Mouse (Mus musculus) forebrain, postnatal 0 days (tissue): ENCODE results near the gene Taok3. TPM values are rescaled to one million over a fixed set of nuclear protein-coding genes. Genes with fewer than 3 reads are reported as not detected.

Experiments
- ATAC-seq: fragments of 200-750 bp; cut with Nextera tagmentation; 2 replicates; pipeline ENCODE4 v1.8.0; 2017; ENCODE audit warnings: mild to moderate bottlenecking, moderate library complexity
- DNase-seq: peaks from one replicate; pipeline ENCODE4 v3.0.0-alpha.2; 2015
- H3K27ac ChIP-seq: fragments of 300-500 bp; sonication (generic); 2 replicates; pipeline ENCODE4 v1.5.1; 2014; ENCODE audit warnings: low read depth, mild to moderate bottlenecking, antibody characterized with exemption, low read length, moderate library complexity, mixed read lengths
- H3K27me3 ChIP-seq: fragments of 300-500 bp; sonication (generic); 2 replicates; pipeline ENCODE4 v1.6.1; 2014; ENCODE audit warnings: mild to moderate bottlenecking, low read length, mixed read lengths; ENCODE audit not compliant: insufficient read depth
- H3K36me3 ChIP-seq: fragments of 300-500 bp; sonication (generic); 2 replicates; pipeline ENCODE4 v1.6.1; 2014; ENCODE audit warnings: mild to moderate bottlenecking, moderate library complexity; ENCODE audit not compliant: insufficient read depth
- H3K4me1 ChIP-seq: fragments of 300-500 bp; sonication (generic); 2 replicates; pipeline ENCODE4 v1.6.1; 2014; ENCODE audit warnings: antibody characterized with exemption; ENCODE audit not compliant: insufficient read depth
- H3K4me2 ChIP-seq: fragments of 300-500 bp; sonication (generic); 2 replicates; pipeline ENCODE4 v1.6.1; 2014; ENCODE audit warnings: low read depth, mild to moderate bottlenecking, moderate library complexity
- H3K4me3 ChIP-seq: fragments of 300-500 bp; sonication (generic); 2 replicates; pipeline ENCODE4 v1.5.1; 2014; ENCODE audit warnings: low read depth, low read length, mixed read lengths
- H3K9ac ChIP-seq: fragments of 300-500 bp; sonication (generic); 2 replicates; pipeline ENCODE4 v1.6.1; 2014; ENCODE audit warnings: mild to moderate bottlenecking
- H3K9me3 ChIP-seq: fragments of 300-500 bp; sonication (generic); 2 replicates; pipeline ENCODE4 v1.6.1; 2016; ENCODE audit warnings: low read length
- CTCF ChIP-seq: sonication (generic); IDR thresholded peaks from 2 replicates; pipeline ENCODE4 v1.5.1; 2016; ENCODE audit warnings: antibody characterized with exemption, control low read depth, low read depth
- WGBS: fragments of 180-500 bp; shearing (Covaris S2); extraction: QIAGEN DNeasy Blood & Tissue Kit; methylation state at CpG from one replicate; pipeline ENCODE4 v1.1.7; 2014; 5-methylcytosine and 5-hydroxymethylcytosine counted together
- polyA plus RNA-seq: library from polyadenylated mRNA; unstranded; fragments of >200 nt; fragmentation: Nextera tagmentation; extraction: Ambion mirVana; gene quantifications from 2 replicates; pipeline ENCODE4 v1.2.1, GENCODE M21; 2015
- total RNA-seq: library from RNA; depleted of rRNA; stranded (reverse); fragments of >200 nt; gene quantifications from 2 replicates; pipeline ENCODE4 v1.2.3, GENCODE M21; 2014

Taok3 gene
- total and polyA plus RNA-seq, 2 experiments from 2014 or later = 37.2 to 57.6 TPM

DNA sequence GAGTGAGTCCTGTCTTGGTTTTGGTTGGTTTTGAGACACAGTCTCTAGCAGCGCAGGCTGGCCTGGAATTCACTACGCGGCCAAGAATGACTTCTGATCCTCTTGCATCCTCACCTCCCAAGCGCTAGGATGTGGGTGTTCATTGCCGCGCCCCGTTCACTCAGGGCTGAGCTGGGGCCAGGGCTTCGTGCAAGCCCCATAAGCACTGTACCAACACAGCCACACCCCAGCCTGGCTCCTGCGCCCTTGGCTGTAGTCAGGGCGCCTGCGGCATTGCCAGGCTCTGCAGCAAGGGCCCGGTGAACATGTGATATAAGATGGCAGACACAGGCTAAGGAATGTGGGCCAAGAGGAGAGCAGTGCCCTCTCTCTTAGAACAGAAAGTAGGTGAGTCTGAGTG is 149.5 kb downstream of the Taok3 start:
- no peaks in the 10 kb centered on the region for H3K27me3 ChIP-seq
- WGBS = 95% methylated on average over 12 of the region's 12 CpGs
- H3K9ac ChIP-seq = no peak overlapping the region
- no peak for DNase-seq
- H3K27ac ChIP-seq = no peak overlapping the region
- H3K4me2 ChIP-seq = no peak overlapping the region
- no peaks in the 10 kb centered on the region for H3K9me3 ChIP-seq
- peaks cover 51% of the 10 kb centered on the region for H3K36me3 ChIP-seq
- no peak for ATAC-seq
- no peak overlapping the region for H3K4me3 ChIP-seq
- TF ChIP-seq CTCF = no peak
- no peaks in the 10 kb centered on the region for H3K4me1 ChIP-seq

DNA sequence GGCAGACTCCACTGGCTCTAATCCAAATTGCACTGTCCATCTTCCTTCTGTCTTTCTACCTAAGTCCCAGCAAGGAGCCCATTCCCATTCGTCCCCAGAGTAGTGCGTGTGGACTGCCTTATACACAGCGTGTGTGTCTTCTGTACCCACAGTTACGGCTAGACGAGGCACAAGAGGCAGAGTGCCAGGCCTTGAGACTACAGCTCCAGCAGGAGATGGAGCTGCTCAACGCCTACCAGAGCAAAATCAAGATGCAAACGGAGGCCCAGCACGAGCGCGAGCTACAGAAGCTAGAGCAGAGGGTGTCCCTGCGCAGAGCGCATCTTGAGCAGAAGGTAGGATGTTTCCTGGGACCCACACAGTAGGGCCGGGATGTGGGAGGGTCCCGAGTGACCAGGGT is 152.0 kb downstream of the Taok3 start:
- 84% methylated on average over 14 of the region's 14 CpGs for WGBS
- Histone ChIP-seq H3K9ac (no peak overlapping the region), H3K4me3 (no peak overlapping the region), H3K27ac (no peak overlapping the region), H3K27me3 (no peaks in the 10 kb centered on the region), H3K4me1 (no peaks in the 10 kb centered on the region), H3K36me3 (peaks cover 32% of the 10 kb centered on the region), H3K9me3 (no peaks in the 10 kb centered on the region), H3K4me2 (no peak overlapping the region)
- no peak for DNase-seq
- ATAC-seq = no peak
- TF ChIP-seq CTCF = no peak

DNA sequence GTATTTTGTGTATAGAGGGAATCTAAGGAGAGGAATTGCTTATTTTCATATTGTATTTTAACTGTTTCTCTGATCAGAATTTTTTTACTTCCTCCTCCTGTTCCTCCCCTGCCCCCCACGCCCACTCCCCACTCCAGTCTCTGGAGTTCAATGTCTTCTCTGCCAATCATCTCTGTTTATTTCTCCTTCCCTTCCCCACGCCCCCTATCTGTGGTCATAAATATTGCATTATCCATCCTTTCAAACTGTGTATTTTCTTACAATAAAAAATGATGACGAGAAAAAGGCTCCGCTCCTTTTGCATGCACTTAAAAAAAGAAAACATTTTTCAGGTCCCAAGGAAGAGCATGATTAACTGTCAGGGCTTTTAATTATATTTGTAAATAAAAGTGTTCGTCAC is 154.9 kb downstream of the Taok3 start:
- Histone ChIP-seq H3K36me3 (peaks cover 23% of the 10 kb centered on the region), H3K4me1 (no peaks in the 10 kb centered on the region), H3K27ac (no peak overlapping the region), H3K27me3 (no peaks in the 10 kb centered on the region), H3K4me2 (no peak overlapping the region), H3K4me3 (no peak overlapping the region), H3K9ac (no peak overlapping the region), H3K9me3 (no peaks in the 10 kb centered on the region)
- WGBS = 57% methylated on average over 5 of the region's 5 CpGs
- ATAC-seq = no peak
- DNase-seq = peak; percentile 24
- TF ChIP-seq CTCF = peak; percentile 63

DNA sequence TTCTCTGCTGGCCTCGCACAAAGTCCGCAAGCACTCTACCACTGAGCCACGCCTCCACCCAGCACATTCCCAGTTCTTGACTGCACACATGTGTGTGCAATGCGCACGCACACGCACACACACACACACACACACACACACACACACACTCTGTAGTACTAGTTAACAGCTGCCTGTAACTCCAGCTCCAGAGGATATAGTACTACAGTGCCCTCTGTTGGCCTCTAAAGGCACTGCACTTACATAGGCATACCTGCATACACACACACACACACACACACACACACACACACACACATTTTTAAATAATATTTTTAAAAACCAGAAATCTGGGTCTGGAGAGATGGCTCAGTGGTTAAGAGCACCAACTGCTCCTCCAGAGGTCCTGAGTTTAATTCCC is 157.9 kb downstream of the Taok3 start:
- Histone ChIP-seq H3K4me3 (no peak overlapping the region), H3K27ac (no peak overlapping the region), H3K9ac (no peak overlapping the region), H3K27me3 (no peaks in the 10 kb centered on the region), H3K4me1 (no peaks in the 10 kb centered on the region), H3K36me3 (peaks cover 29% of the 10 kb centered on the region), H3K9me3 (no peaks in the 10 kb centered on the region), H3K4me2 (no peak overlapping the region)
- ATAC-seq = no peak
- no peak for DNase-seq
- WGBS = 95% methylated on average over 6 of the region's 6 CpGs
- TF ChIP-seq CTCF = peak; percentile 46

DNA sequence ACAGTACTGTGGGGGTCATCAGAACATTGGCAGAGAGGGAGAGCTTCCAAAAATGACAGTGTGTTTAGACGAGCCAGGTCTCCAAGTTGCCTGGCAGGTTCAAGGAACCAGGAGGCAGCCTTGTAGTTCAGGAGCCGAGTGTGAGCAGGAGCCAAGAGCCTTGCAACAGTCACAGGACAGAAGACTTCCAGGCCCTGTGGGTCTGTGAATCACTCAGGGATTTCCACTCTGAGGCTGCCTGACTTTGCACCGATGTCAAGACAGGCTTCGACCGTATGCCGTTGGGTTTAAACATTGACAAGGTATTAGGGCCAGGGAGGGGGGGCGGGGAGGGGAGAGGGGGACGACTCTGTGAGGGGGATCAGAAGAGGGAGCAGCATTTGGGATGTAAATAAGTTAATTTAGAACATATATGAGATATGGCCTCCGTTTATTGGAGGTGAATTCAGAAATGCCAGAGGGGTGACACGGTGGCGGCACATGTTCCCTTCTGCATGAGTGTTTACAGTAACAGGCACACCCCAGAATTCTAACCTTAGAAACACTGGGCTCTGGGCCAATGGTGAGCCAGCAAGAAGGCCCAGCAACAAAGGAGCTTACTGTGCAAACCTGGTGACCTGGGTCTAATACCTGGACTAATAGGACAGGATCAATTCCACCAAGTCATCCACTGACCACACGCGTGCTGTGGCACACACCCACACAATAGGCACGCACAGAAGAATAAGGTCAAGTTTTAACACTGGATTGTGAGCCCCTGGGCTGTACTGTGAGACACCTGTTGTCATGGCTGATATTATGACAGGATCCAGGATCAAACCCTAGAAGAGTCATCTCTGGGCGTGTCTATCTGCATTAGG is 159.1 kb downstream of the Taok3 start:
- DNase-seq (no peak), ATAC-seq (no peak)
- Histone ChIP-seq H3K4me2 (no peak overlapping the region), H3K36me3 (peaks cover 27% of the 10 kb centered on the region), H3K27me3 (no peaks in the 10 kb centered on the region), H3K27ac (no peak overlapping the region), H3K9ac (no peak overlapping the region), H3K4me3 (no peak overlapping the region), H3K9me3 (no peaks in the 10 kb centered on the region), H3K4me1 (0 out of 2 replicates have a peak, but pooled peaks cover under 1% of the 10 kb centered on the region)
- 84% methylated on average over 15 of the region's 15 CpGs for WGBS
- no peak for TF ChIP-seq CTCF

DNA sequence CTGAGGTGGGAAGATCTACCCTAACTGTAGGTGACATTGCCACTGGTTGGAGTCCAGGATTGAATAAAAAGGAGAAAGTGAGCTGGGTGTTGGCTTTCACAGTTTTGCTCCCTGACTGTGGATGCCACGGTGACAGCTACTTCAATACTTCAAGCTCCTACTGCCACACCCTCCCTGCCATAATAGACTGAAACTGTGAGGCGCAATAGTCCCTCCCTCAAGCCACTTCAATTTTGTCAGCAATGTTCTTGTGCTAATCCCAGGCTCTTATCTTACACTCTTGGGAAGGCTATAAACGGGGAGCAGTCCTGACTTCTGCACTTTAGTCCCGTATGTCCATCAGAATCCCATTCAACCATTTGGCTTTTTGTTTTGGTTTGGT is 159.7 kb downstream of the Taok3 start:
- ATAC-seq = no peak

DNA sequence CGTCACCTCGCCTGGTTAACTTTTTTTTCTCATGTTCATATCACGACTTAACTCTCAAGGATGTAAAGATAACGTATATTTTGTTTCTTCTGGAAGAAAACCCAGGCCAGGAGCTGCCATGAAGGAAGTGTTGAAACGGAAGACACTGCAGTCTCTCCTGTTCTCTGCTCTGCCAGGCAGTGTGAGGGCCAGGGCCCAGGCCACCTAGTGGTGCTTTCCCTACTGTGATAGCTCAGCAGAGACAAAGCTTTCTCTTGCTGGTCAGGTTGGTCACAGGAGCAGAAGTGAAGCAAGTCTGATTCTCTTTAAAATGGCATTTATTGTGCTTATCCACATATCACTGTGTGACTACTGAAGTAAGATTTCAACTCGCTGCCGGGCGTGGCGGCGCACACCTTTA is 161.6 kb downstream of the Taok3 start:
- Histone ChIP-seq H3K27ac (no peak overlapping the region), H3K36me3 (peaks cover 29% of the 10 kb centered on the region), H3K4me1 (peaks cover 18% of the 10 kb centered on the region; the same call in 1 of the 2 replicates), H3K9ac (no peak overlapping the region), H3K4me3 (no peak overlapping the region), H3K4me2 (no peak overlapping the region), H3K27me3 (no peaks in the 10 kb centered on the region), H3K9me3 (no peaks in the 10 kb centered on the region)
- peak; percentile 43 for TF ChIP-seq CTCF
- DNase-seq (no peak), ATAC-seq (no peak)
- 95% methylated on average over 10 of the region's 10 CpGs for WGBS

More for the DNA sequence above, 159.7 kb downstream of the Taok3 start:
- H3K27me3 ChIP-seq = no peaks in the 10 kb centered on the region
- no peak overlapping the region for H3K9ac ChIP-seq
- H3K27ac ChIP-seq = no peak overlapping the region
- no peak overlapping the region for H3K4me3 ChIP-seq
- TF ChIP-seq CTCF = no peak
- H3K4me1 ChIP-seq = 0 out of 2 replicates have a peak, but pooled peaks cover 7% of the 10 kb centered on the region
- DNase-seq = no peak
- H3K4me2 ChIP-seq = no peak overlapping the region
- 72% methylated on average over 4 of the region's 4 CpGs for WGBS
- no peaks in the 10 kb centered on the region for H3K9me3 ChIP-seq
- peaks cover 31% of the 10 kb centered on the region for H3K36me3 ChIP-seq
